Mouse (Mus musculus) C2C12 (cell line): Measurements from ENCODE around the gene Camp.

Experiments used
- CEBPB ChIP-seq: IDR thresholded peaks from one replicate; pipeline ENCODE4 v1.6.1; 2011; ENCODE audit warnings: low read depth, mild to moderate bottlenecking, control low read depth, moderate library complexity
- CTCF ChIP-seq: IDR thresholded peaks from one replicate; pipeline ENCODE4 v1.5.1; 2011; ENCODE audit not compliant: control insufficient read depth, insufficient read depth, insufficient read length
- FOSL1 ChIP-seq: IDR thresholded peaks from one replicate; pipeline ENCODE4 v1.8.0; 2011; ENCODE audit warnings: mild to moderate bottlenecking, low read length; ENCODE audit not compliant: poor library complexity, insufficient read depth, severe bottlenecking
- MAX ChIP-seq: IDR thresholded peaks from one replicate; pipeline ENCODE4 v1.6.1; 2011; ENCODE audit warnings: mild to moderate bottlenecking, control low read depth
- MYOD1 ChIP-seq: IDR thresholded peaks from one replicate; pipeline ENCODE4 v1.6.1; 2011; ENCODE audit warnings: low read depth; ENCODE audit not compliant: control insufficient read depth, insufficient read length
- USF1 ChIP-seq: IDR thresholded peaks from one replicate; pipeline ENCODE4 v1.6.1; 2011; ENCODE audit warnings: low read depth, mild to moderate bottlenecking, control low read depth, moderate library complexity

- TF ChIP-seq MAX (no peak), CTCF (no peak), FOSL1 (no peak), USF1 (no peak), CEBPB (no peak), MYOD1 (no peak)
Measured at GRCm38 (mm10) chr9:109825739-109826138, 23.7 kb downstream of the Camp start.
